Mouse (Mus musculus): Measurements from ENCODE around the gene Col4a4.

Gene Col4a4

DNA sequence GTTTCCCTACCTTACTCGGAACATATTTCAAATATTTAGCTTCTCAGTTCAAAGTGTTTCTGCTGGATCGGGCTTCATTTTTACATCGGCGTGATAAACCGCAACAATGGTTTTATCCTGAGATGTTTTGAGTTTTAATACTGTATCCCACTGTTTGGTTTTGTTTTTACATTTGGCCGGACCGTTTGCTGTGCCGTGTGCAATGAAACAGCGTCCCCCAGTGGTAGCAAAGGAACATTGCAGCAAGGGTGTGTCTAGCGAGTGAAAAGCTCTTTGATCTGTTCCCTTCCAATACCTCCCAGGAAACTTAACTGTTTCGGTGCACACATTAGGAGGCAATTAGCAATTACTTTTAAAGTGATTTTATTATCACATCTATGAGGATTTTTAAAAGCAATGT is 110.4 kb downstream of the Col4a4 start:
- peak; percentile 13 for DNase-seq (ENCODE audit: low read depth, low spot score)

DNA sequence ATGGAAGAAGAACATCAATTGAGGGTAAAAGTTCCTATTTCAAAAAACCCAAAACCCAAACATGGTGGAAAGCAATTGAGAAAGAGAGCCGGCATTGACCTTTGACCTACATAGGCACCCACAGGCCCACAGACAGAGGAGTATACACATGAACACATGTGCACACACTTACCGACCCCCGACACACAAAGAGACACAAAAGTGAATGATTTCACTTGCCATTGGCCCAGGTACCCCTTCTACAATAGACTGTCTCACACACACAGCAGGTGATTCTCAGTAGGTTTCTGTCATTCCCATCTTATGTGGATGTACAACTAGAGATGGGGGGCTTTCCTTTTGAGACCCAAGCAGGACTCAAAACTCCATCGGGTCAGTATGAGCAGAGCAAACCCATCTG is 110.8 kb downstream of the Col4a4 start:
- DNase-seq (ENCODE audit: low read depth, low spot score) = no peak

DNA sequence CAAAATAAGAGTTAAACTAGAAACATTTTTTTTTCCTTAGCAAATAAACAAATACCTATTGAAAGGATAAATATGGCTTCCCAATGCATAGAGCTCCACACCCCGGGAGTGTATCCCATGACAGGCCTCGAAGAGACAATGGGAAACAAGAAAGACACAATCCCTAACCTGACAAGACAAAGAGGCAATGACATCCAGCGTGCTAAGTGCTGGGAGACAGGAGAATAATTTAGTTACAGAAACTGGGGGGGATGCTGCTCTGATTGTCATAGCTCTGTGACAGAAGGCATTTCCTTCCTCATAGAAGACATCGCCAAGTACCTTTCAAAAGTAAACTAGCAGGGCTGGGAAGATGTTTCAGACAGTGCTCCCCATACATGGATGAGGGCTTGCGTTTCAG is 111.4 kb downstream of the Col4a4 start:
- no peak for DNase-seq (ENCODE audit: low read depth, low spot score)

DNA sequence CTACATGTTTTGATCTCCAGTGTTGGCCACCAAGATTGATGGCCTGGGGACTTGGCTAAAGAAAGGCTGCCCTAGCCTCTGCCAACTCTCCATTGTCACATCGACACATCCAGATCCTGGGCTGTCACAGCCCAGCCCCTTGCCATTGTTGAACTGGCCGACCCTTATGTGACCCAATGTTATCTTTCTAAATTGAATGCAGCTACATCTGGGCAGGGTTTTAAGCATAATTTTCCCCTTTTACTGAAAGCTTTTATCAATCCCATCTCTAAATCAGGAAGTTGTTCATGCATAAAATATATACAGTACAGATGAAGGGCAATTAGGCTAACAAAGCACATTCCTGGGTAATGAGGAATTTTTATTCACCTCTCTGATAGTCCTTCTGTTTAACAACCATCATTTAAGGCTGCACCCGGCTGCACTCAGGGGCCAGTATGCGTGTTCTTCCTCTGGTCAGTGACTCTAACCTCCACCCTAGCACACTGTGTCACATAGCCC is 112.1 kb downstream of the Col4a4 start:
- DNase-seq (ENCODE audit: low read depth, low spot score) = no peak

DNA sequence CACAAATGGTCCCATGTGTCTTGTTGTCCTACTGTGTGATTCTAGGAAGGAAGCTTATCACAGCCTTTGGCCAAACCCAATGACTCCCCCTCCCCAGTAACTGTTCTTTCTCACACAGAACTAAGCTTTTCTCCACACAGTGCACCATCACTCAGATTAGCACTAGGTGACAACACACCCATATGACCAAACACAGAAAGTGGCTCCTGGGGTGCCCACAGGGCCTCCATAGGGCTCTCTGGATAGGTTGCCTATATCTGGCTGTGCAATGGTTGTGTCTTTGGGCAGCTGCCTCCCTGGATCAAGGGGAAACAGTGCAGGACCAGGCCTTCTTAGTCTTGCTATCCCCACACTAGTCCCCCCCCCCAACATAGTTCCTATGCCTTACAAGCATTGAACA is 113.2 kb downstream of the Col4a4 start:
- no peak for DNase-seq (ENCODE audit: low read depth, low spot score)

DNA sequence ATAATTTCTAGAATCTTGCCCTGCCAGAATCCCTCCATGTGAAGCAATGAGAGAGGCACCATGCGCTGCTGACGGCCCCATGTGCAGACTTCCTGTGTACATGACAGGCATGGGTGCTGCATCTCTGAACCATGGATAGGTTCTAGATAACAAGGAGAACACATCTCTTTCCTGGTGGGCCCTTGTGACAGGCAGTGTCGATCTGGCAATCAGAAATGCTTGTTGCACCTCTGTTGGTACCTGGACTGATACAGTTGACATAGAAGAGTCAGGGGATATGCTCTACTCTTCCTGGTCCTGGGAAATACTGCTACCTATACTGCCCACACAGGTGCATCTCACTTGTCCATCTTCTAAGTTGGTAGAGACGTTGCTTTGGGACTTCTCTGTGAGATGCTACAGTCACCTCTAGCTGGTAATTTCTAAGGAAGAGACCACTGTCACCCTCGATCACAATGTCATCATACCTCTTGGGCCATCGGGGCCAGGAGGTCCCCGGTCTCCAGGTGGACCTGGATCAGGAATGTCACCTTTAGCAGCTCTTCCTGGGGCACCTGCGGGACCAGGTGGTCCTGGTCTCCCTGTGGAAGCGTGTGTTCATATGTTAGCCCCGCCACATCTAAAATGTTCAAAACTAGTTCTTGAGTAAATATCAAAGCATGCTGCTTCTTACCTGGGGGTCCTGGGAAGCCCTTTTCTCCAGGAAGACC is 116.0 kb downstream of the Col4a4 start:
- DNase-seq (ENCODE audit: low read depth, low spot score) = no peak

DNA sequence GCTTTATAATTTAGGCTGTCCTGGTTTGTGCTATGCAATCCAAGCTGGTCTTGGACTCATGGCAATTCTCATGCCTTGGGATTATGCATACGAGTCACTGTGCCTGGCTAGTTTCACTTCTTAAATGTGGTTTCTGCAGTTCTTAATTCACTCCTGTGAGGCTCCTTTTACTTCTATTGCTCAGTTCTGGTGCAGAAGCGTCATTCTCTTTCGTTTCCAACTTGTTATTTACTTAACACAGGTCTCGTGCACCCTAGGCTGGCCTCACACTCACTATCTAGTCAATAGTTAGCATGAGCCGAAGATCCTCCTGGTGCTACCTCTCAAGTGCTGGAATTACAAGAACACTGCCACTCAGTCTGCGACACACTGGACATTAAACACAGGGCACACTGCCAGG is 117.8 kb downstream of the Col4a4 start:
- no peak for DNase-seq (ENCODE audit: low read depth, low spot score)

DNA sequence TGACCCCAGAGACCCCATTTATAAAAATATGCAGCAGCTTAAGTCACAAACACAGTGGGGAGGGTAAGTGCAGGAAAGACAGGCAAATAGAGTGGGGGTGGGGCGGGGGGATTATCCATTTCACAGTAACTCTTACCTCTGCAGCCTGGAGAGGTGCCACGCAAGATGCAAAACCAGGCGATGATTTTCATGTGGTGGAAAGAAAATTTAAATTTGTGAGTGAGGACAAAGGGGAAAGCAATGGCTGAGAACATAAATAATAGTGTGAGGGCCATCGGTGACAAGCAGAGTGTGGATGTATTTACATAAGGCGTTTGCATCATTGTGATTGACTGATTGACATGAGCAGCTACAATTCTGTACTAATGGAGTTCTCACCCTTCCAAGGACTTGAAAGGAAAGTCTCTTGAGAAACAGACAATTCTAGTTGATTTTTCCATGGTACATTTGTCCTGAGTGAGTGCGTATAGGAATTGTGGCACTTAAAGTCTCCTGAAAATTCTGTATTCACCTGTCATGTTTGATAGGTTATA is 121.3 kb downstream of the Col4a4 start:
- no peak for DNase-seq (ENCODE audit: low read depth, low spot score)

DNA sequence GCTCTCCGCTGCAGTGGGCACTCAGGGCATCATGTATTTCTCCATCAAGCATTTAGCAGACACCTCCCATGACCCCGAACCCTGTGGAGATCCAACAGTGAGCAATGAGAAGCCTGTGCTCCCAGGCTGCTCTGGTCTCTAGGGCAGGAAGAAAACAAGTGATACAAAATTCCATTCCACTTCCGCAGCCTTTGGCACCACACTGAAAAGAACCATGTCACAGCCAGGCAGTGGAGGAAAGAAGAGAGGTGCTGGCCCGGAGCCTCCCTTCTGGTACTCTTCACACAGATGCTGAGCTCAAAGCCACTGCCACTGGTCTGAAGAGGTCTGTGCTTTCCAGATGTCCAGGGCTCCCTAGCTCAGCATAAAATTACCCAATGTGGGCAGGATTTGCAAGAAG is 125.6 kb downstream of the Col4a4 start:
- no peak for DNase-seq (ENCODE audit: low read depth, low spot score)

DNA sequence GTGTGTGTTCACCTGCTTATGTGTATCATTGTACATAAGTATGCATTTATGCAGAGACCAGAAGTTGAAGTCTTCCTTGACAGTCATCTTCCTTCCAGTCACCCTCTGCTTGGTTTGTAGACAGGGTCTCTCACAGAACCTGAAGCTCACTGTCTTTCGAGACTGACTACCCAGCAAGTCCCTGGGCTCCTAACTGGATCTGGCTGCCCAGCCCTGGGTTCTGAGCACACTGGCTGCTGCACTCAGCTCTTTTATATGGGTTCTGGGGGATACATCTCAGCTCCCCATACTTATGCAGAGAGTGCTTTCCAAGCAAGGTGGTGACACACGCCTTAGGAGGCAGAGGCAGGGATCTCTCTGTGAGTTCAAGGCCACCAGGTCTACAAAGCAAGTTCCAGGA is 126.7 kb downstream of the Col4a4 start:
- DNase-seq (ENCODE audit: low read depth, low spot score) = no peak

DNA sequence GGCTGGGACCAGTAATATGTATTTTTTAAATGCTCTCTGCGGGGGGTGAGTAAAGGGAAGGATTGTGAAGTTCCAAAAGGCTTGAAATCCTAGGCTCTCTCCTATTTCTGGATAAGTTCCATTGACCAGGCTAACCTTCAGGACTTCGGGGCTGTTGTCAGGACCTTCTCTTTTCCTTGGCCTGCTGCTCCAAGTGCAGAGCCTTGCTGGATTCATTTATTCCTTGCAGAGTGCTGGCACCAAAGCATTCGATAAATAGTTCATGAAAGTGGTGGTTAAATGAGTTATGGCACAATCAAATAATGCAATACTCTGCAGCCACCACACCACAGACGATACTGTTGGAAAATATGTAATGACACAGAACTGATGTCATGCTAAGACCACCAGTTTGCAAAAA is 127.3 kb downstream of the Col4a4 start:
- no peak for DNase-seq (ENCODE audit: low read depth, low spot score)

DNA sequence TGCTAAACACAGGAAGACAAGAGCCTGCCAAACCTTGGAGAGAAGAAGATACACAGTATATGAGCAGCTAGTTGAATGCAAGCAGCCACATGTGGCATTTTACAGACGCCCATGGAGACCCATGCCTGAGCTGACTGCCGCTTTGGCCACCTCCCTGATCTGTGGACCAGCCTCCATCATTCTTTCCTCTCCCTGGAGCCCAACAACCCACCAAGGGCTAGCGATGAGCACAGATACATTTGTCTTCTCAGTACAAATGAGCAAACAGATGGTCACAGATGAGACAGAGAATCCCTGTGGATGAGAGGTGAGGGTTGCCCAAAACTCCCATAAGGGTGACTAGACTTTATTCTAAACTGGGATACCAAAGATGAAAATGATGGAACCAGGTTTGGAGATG is 132.6 kb downstream of the Col4a4 start:
- DNase-seq (ENCODE audit: low read depth, low spot score) = no peak

DNA sequence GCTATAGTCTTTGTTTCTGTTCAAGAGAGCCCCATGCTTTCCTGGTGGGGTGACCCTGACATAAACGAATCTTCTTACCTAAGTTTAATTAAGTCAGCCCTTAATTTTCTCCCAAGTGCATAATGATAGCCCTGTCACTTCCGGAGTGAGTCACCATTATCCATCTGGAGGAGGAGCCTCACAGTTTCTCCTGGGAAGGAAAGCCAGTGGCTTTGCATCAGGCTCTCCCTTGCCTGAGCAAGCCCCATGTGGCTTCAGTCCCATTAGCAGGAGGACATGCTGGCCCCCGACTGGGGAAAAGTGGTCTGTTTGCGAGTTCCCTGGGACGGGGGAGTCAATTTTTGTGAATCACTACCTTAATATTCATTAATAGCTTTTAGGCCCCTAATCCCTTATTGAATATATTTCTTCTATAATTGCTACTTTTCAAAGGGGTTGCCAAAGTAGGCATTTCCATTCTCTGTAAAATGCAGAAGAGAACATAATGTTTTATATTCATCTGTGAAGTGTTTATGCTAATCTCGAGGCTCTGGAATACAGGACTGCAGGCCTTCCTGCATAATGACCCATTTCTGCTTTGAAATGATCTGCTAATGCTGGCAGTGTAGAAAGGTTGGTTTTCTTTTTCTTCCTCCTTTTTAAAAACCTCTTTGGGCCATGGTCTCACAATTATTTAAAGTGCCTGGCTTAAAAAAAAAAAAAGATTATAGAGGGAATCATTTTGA is 134.6 kb downstream of the Col4a4 start:
- DNase-seq (ENCODE audit: low read depth, low spot score) = no peak

DNA sequence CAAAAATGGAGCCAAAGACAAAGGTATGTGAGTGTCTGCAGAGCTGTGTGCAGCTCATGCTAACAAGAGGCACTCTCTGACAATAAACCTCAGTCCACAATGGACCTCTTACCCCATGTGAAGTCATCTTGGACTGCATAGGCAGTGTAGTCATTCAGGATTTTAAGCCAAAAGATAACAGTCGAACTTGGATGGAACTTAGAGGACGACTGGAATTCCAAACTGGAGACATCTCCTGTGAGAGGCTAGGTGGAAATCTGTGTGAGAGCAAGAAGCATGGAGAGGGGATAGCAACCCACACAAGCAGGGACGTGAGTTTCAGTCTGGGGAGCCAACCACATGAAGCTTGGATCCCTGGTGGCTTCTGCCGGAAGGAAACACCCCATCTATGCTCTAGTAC is 136.8 kb downstream of the Col4a4 start:
- DNase-seq (ENCODE audit: low read depth, low spot score) = no peak

DNA sequence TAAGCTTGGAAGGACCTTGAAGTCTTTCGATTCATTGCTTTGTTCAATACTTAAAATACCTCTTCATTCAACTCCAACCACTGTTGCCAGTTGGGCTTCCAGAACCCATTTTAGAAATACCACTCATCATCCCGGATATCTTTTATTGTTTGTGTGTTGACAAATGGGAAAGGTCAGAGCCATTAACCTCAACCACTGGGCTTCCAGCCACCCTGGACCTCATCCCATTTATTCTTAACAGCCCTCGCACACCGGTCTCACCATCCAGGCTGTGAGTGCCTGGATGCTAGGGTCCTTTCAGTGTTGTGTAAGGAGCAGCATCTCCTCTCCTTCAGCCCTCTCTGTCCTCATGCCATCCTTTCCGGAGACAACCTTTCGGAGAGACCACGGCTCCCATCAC is 140.6 kb downstream of the Col4a4 start:
- no peak for DNase-seq (ENCODE audit: low read depth, low spot score)

DNA sequence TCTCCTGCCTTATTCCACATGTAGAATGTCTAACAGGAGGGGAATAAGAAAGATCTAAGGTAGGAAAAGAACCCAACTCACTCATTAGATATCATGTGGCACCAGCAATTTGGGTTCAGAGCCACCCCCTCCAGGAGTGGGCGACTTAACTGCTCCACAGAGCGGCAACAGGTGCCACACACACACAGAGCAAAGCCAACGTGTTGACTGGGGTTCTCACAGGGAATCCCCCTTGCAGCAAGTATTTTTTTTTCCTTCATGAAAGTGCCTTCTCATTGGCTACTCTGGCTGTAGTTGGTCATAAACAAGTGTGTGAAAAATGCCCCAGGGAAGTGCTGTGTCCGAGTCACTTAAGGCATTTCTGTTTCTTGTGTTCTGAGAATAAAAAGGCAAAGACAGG is 143.1 kb downstream of the Col4a4 start:
- DNase-seq (ENCODE audit: low read depth, low spot score) = no peak

DNA sequence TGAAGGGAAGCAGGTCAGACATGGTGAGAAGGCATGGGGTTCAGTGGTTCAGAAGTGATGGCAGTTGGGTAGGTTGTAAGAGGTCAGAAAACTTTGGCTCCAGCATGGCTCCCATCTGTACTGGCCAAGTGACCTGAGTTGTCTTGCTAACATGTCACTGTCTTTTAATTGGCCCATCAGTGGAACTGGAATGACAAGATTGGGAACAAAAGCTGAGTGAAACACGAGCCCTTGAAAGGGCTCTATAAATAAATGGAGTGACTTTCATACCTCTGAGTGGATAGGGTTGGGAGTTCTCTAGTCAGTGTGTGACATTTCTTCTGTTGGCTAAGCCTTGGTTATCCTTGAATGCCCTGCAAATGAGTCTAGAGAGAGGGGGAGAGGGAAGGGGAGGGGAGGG is 146.5 kb downstream of the Col4a4 start:
- no peak for DNase-seq (ENCODE audit: low read depth, low spot score)

DNA sequence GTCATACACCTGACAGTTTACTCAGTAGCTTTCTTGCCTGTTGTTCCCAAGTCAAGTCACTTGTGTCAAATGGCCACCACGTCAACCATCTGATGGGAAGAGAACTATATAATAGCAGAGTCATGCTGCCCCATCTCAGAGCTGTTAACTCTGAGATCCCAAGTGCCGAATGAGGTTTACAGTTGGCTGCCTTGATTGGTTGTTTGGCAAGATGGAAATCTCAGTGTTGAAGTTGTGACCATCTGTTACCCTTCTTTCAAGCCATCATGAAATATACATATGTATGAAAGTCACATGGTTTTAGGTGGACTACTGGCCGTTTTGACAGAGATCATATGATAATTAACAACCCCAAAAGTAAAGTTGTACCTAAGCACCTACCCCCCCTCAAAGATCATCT is 149.4 kb downstream of the Col4a4 start:
- DNase-seq (ENCODE audit: low read depth, low spot score) = no peak

DNA sequence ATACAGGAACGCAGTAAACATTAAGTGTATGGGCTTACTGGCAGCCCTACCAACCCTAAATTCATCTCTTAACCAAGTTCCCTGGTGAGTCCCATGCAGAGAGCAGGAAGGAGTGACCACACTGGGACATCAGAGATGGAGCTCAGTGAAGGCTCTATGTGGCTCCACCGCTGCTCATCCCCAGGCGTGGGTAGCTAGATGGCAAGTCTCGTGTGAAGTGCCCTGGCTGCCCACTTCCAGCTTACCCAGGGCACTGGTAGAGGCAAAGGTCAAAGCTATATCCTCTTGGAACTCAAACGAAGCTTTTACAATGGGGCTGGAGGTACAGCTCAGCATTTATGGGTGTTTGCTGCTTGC is 153.0 kb downstream of the Col4a4 start:
- DNase-seq (ENCODE audit: low read depth, low spot score) = no peak

DNA sequence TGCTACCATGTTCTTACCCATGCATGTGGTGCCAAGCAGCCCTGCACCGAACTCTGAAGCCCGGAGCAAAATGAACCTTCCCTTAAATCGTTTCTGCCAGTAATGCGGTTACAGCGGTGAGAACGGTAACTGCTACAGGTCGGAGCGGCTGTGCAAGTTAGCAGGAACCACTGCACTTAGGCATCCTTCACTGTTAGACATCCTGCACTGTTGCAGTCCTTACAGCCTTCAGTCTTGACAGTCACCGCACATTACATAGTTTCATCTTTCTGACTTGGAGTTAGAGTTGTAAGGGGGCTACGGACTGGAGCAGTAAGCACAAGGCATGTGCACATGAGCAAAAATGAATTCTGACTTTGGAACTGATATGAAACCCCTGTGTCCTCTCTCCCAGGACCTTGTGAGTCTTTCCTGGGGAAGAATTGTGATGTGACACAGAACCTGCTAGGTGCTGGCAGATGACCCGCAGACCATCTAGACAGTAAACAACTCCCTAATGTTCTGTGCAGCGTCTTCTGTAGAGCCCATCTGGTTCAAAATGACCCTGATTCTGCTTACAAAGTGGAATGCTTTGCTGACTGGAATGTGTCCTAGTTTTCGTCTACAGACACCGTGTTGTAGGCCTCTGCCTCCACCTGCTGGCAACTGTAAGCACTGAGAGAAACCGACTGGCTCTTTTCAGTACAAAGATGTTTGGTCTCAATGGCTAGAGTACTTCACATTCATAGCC is 153.6 kb downstream of the Col4a4 start:
- peak; percentile 78 for DNase-seq (ENCODE audit: low read depth, low spot score)

DNA sequence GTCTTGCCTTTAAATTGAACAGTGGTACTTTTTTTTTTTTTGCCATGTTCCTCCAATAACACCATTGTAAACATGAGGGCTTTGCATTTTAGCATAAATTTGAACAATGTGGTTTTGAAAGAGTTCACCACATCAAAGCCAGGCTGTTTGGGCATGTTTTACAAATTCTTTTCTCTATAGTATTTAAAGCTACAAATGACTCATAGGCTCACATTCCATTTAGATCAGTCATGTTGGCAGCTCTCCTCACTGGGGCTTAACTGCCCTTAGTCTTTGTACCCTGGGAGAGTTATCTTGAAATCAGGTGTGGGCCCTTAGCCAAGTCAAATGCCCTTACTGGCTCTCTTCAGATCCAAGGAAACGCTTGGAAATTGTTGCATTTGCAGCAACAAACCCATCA is 157.6 kb downstream of the Col4a4 start:
- DNase-seq (ENCODE audit: low read depth, low spot score) = peak; percentile 99

DNA sequence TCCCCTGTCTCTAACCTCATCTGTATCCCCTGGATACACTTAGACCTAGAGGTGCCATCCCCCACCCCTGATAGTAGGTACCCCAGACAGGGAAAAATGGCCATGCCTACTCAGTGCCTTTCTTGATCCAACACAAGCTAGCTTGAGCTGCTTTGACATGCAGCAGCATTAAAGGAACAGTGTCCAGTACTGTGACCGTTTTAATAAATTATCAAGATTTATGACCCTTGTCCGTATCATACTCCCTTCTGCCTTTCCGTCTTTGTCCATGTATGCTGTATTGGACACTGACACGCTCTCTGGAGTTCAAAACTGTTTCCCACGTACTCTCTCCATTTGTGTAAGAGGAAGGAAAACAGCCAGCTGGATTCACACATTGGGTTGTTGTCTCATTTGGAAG is 158.9 kb downstream of the Col4a4 start:
- no peak for DNase-seq (ENCODE audit: low read depth, low spot score)

DNA sequence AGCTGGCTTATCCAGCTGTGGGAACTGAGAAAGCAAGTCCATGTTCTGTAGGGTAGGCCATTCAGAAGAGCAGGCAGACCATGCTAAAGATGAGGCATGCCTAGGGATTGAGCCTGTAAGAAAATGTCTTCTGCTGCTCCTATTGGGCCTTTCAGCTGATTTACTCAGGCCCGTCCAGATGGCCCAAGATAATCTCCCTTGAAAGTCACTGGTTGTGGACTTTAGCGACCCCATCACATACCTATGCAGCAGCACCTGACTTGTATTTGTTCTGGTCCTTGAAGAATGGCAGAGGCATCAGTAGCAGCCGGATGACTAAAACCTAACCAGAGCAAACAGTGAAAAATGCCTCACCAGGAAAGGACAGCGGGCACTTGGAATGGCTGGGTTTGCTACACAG is 171.0 kb downstream of the Col4a4 start:
- DNase-seq (ENCODE audit: low read depth, low spot score) = no peak
